Mouse (Mus musculus): ENCODE results near the gene Kif21b.

Kif21b gene

DNA sequence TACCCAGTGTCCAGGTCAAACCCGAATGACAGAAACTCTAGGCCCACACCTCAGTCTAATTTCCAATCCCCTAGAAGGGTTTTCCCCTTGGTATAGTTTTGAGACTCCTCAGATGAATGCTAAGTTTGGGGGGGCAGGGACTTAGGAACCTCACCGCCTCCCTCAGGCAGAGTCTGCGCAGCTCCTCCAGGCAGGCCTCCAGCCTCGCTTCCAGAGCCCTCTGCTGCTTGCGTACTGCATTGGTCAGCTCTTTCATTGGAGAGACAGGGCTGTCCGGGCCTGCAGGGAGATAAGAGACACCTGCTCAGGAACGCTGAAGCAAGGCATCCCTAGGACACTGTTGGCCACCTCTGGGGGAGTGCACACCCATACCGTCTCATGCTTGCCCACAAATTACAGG lies 95.4 kb downstream of the Kif21b start:
- no peak for DNase-seq (ENCODE audit: extremely low read depth, low read depth, low spot score)

Data from fat pad, adult 2 months (tissue).